Mouse (Mus musculus) midbrain, embryonic 11.5 days (tissue): ENCODE data around the gene Serpina3j. TPM values are rescaled to one million over a fixed set of nuclear protein-coding genes. Genes with fewer than 3 reads are reported as not detected.

Experiments used
- ATAC-seq: fragments of 200-750 bp; cut with Nextera tagmentation; 2 replicates; pipeline ENCODE4 v1.8.0; 2017; ENCODE audit warnings: moderate TSS enrichment, moderate library complexity; ENCODE audit not compliant: low FRiP score
- DNase-seq: peaks from one replicate; pipeline ENCODE4 v3.0.0; 2015; ENCODE audit warnings: low spot score; ENCODE audit errors: missing footprints
- H3K27ac ChIP-seq: fragments of 300-500 bp; sonication (generic); 2 replicates; pipeline ENCODE4 v1.5.1; 2014; ENCODE audit warnings: low read depth, low read length
- H3K27me3 ChIP-seq: fragments of 300-500 bp; sonication (generic); 2 replicates; pipeline ENCODE4 v1.6.1; 2014; ENCODE audit warnings: mild to moderate bottlenecking, low read length, moderate library complexity, mixed read lengths; ENCODE audit not compliant: control insufficient read depth, insufficient read depth
- H3K36me3 ChIP-seq: fragments of 300-500 bp; sonication (generic); 2 replicates; pipeline ENCODE4 v1.6.1; 2014; ENCODE audit warnings: mild to moderate bottlenecking, low read length, moderate library complexity, mixed read lengths; ENCODE audit not compliant: control insufficient read depth, insufficient read depth
- H3K4me1 ChIP-seq: fragments of 300-500 bp; sonication (generic); 2 replicates; pipeline ENCODE4 v1.6.1; 2014; ENCODE audit warnings: low read length; ENCODE audit not compliant: control insufficient read depth, insufficient read depth
- H3K4me2 ChIP-seq: fragments of 300-500 bp; sonication (generic); 2 replicates; pipeline ENCODE4 v1.6.1; 2014; ENCODE audit warnings: mild to moderate bottlenecking, moderate library complexity
- H3K4me3 ChIP-seq: fragments of 300-500 bp; sonication (generic); 2 replicates; pipeline ENCODE4 v1.5.1; 2014; ENCODE audit warnings: low read depth, low read length
- H3K9ac ChIP-seq: fragments of 300-500 bp; sonication (generic); 2 replicates; pipeline ENCODE4 v1.6.1; 2014; ENCODE audit warnings: low read length
- H3K9me3 ChIP-seq: fragments of 300-500 bp; sonication (generic); 2 replicates; pipeline ENCODE4 v1.6.1; 2016; ENCODE audit warnings: low read length; ENCODE audit not compliant: control insufficient read depth
- WGBS: fragments of 180-500 bp; shearing (Covaris S2); extraction: QIAGEN DNeasy Blood & Tissue Kit; methylation state at CpG from one replicate; pipeline ENCODE4 v1.1.7; 2014; 5-methylcytosine and 5-hydroxymethylcytosine counted together
- polyA plus RNA-seq: library from polyadenylated mRNA; unstranded; fragments of >200 nt; fragmentation: Nextera tagmentation; extraction: Ambion mirVana; gene quantifications from 2 replicates; pipeline ENCODE4 v1.2.1, GENCODE M21; 2014

The Serpina3j gene
- polyA plus RNA-seq, result not detected in 2 replicates

DNA sequence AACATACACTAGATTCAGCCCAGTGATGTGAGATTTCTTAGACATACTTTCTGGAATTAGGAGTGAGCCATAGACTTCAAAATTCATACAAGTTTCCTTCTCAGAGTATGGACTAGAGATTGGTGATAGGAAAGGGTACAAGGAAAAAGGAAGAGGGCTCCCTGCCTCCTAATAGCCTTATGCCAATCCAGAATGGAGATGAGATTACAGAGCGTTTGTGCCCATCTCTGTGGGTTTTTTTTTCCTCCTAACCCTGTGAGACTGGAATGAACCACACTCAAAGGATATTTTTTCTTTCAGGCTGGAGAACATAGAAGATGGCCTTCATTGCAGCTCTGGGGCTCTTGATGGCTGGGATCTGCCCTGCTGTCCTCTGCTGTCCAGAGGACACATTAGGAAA, at the start of gene Serpina3j:
TSS of gene Serpina3j (plus strand) at position 301 of the 400 bp plus-strand sequence.
- H3K27ac ChIP-seq, result no peak within 1 kb of the TSS
- no peaks in the 10 kb centered on the region for H3K9me3 ChIP-seq
- no peaks in the 10 kb centered on the region for H3K36me3 ChIP-seq
- H3K9ac ChIP-seq, result no peak within 1 kb of the TSS
- no peak within 1 kb of the TSS for H3K4me3 ChIP-seq
- WGBS, result 93% methylated on average over 1 of the region's 1 CpGs
- no peaks in the 10 kb centered on the region for H3K4me1 ChIP-seq
- H3K4me2 ChIP-seq, result no peak within 1 kb of the TSS
- ATAC-seq (no peak), DNase-seq (no peak)
- H3K27me3 ChIP-seq, result no peaks in the 10 kb centered on the region

GRCm38 (mm10) chr12:104266374-104266773, 48.0 kb upstream of the Serpina3j start:
- 90% methylated on average over 3 of the region's 3 CpGs for WGBS
- Histone ChIP-seq H3K4me3 (no peak overlapping the region), H3K27ac (no peak overlapping the region), H3K4me1 (no peaks in the 10 kb centered on the region), H3K4me2 (no peak overlapping the region), H3K9ac (no peak overlapping the region), H3K36me3 (no peaks in the 10 kb centered on the region), H3K27me3 (no peaks in the 10 kb centered on the region), H3K9me3 (no peaks in the 10 kb centered on the region)
- ATAC-seq (no peak), DNase-seq (no peak)

DNA sequence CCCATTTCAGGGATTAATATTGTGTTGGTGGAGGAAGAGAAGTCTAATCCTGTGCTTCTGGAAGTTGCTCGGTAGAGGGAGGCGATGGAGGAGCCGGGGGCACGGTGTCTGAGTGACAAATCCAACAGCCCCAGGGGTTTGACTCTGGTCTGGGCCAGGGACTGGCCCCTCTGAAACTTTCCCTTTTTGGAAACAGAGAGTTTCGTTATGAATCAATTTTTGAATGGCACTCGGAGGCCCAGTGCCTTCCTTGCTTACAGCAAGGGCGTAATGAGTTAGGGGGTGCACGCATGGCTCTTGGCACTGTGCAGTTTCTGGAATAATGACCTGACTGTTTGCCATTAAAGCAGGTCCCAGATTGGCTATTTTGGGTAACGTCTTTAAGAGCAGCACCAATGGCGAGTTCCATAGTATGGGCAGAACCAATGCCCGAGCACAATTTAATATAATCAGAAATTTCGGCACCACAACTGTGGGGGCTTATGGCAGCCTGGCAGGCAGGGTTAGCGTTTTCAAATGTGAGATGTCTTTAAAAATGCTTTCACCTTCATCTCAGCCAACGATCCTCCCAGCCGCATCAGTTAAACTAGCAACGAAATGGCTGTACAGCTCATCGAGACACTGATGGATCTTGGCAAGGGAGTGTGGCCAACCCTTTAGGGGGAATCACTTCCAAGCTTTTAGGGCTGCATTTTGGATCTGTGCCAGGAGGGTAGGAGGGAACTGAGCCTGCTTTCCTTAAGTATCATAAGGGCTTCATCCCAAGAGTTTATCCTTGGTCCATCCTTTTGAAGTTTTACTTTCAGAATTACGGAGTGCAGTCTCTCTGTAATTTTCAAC, 35.9 kb upstream of the Serpina3j start:
- H3K27me3 ChIP-seq, result no peaks in the 10 kb centered on the region
- no peaks in the 10 kb centered on the region for H3K36me3 ChIP-seq
- H3K4me3 ChIP-seq, result no peak overlapping the region
- 88% methylated on average over 18 of the region's 18 CpGs for WGBS
- no peak for DNase-seq
- no peaks in the 10 kb centered on the region for H3K9me3 ChIP-seq
- no peak for ATAC-seq
- H3K9ac ChIP-seq, result no peak overlapping the region
- H3K4me2 ChIP-seq, result no peak overlapping the region
- no peaks in the 10 kb centered on the region for H3K4me1 ChIP-seq
- H3K27ac ChIP-seq, result no peak overlapping the region

GRCm38 (mm10) chr12:104279056-104279435, 35.3 kb upstream of the Serpina3j start:
- Histone ChIP-seq H3K27ac (no peak overlapping the region), H3K4me3 (no peak overlapping the region), H3K36me3 (no peaks in the 10 kb centered on the region), H3K4me2 (no peak overlapping the region), H3K9me3 (no peaks in the 10 kb centered on the region), H3K27me3 (no peaks in the 10 kb centered on the region), H3K4me1 (no peaks in the 10 kb centered on the region), H3K9ac (no peak overlapping the region)
- WGBS, result 22% methylated on average over 3 of the region's 3 CpGs
- DNase-seq (no peak), ATAC-seq (peak; percentile 58; the same call in 1 of the 2 replicates)

GRCm38 (mm10) chr12:104283380-104283779, 31.0 kb upstream of the Serpina3j start:
- H3K9ac ChIP-seq, result no peak overlapping the region
- ATAC-seq, result no peak
- H3K4me1 ChIP-seq, result no peaks in the 10 kb centered on the region
- no peaks in the 10 kb centered on the region for H3K9me3 ChIP-seq
- no peak overlapping the region for H3K27ac ChIP-seq
- H3K4me2 ChIP-seq, result no peak overlapping the region
- H3K27me3 ChIP-seq, result no peaks in the 10 kb centered on the region
- no peaks in the 10 kb centered on the region for H3K36me3 ChIP-seq
- H3K4me3 ChIP-seq, result no peak overlapping the region
- 91% methylated on average over 11 of the region's 11 CpGs for WGBS
- DNase-seq, result no peak

DNA sequence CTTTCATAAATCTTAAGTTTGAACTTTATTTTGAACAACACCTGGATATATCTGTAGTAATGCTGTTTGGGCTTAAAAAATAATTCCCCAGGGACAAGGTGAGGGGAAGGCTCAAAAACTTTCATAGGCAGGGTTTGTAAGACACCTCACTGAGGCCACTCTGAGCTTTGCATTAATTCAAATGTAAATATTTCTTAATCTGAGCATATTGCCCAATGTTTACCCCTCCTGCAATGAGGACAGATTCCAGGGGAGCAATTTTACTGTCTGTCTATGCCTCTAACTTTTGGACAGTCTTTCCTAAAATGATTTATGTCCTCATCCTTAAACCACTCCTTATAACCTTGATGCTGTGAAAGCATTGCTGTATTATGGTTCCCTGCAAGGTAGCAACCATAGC, 26.0 kb upstream of the Serpina3j start:
- Histone ChIP-seq H3K4me1 (no peaks in the 10 kb centered on the region), H3K27ac (no peak overlapping the region), H3K27me3 (no peaks in the 10 kb centered on the region), H3K36me3 (no peaks in the 10 kb centered on the region), H3K4me2 (no peak overlapping the region), H3K9me3 (no peaks in the 10 kb centered on the region), H3K4me3 (no peak overlapping the region), H3K9ac (no peak overlapping the region)
- DNase-seq (no peak), ATAC-seq (no peak)

DNA sequence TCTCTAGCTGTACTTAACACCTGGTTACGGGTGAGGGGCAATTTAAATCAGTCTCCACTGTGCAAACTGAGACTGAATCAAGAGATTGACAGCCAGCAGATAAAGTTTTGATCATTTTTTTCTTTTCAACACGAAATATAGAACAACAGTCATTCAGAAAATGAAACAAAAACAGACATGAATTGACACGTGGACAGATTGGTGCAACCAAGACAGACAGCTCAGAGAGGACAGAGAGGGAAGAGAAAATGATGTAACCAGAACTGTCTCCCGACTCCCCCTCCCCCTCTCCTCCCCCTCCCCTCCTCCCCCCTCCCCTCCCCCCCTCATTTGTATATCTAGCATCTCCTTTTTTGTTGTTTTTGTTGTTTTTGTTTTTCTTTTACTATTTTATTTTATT, 24.5 kb upstream of the Serpina3j start:
- no peak for ATAC-seq
- no peak for DNase-seq
- Histone ChIP-seq H3K4me2 (no peak overlapping the region), H3K27ac (no peak overlapping the region), H3K9ac (no peak overlapping the region), H3K9me3 (no peaks in the 10 kb centered on the region), H3K4me3 (no peak overlapping the region), H3K36me3 (no peaks in the 10 kb centered on the region), H3K4me1 (no peaks in the 10 kb centered on the region), H3K27me3 (no peaks in the 10 kb centered on the region)
- WGBS, result 56% methylated on average over 4 of the region's 4 CpGs

GRCm38 (mm10) chr12:104293963-104294362, 20.4 kb upstream of the Serpina3j start:
- no peaks in the 10 kb centered on the region for H3K36me3 ChIP-seq
- no peak overlapping the region for H3K27ac ChIP-seq
- DNase-seq (no peak), ATAC-seq (no peak)
- no peak overlapping the region for H3K9ac ChIP-seq
- WGBS, result 84% methylated on average over 2 of the region's 2 CpGs
- no peaks in the 10 kb centered on the region for H3K27me3 ChIP-seq
- no peaks in the 10 kb centered on the region for H3K4me1 ChIP-seq
- H3K4me2 ChIP-seq, result no peak overlapping the region
- no peak overlapping the region for H3K4me3 ChIP-seq
- no peaks in the 10 kb centered on the region for H3K9me3 ChIP-seq

DNA sequence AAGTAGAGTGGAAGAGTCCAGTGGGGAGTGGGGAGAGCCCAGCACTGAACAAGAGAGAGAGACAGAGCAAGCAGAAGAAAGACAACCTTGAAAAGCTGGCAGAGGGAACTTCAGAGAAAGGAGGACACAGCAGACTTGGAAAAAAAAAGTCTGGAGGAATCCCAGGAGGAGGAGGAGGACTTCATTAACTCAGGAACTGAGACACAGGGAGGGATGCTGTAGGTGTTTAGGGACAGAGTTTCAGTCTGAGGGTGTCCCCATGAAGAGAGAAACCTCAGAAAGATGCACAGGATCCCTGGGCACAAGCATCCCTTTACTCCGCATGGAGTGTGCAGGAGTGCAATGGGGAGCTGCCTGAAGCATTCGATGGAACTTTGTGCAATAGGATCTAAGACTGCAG, 16.3 kb upstream of the Serpina3j start:
- Histone ChIP-seq H3K4me3 (no peak overlapping the region), H3K27me3 (no peaks in the 10 kb centered on the region), H3K9me3 (no peaks in the 10 kb centered on the region), H3K9ac (no peak overlapping the region), H3K27ac (no peak overlapping the region), H3K4me2 (no peak overlapping the region), H3K36me3 (no peaks in the 10 kb centered on the region), H3K4me1 (no peaks in the 10 kb centered on the region)
- DNase-seq, result no peak
- 89% methylated on average over 2 of the region's 2 CpGs for WGBS
- ATAC-seq, result no peak
